Mouse (Mus musculus): ENCODE data around the gene Irf7. TPM values are rescaled to one million over a fixed set of nuclear protein-coding genes. Genes with fewer than 3 reads are reported as not detected.
A peak's percentile ranks its signal among the peaks of the same experiment; 100 is the strongest.

Irf7 gene
- polyA plus RNA-seq, 2 experiments = 2.1 to 3.2 TPM

GRCm38 (mm10) chr7:141227796-141228195 is 38.5 kb downstream of the Irf7 start:
- no peaks in the 10 kb centered on the region for H3K9me3 ChIP-seq (ENCODE audit: control insufficient read depth, low read length)
- WGBS = 79% methylated on average over 4 of the region's 4 CpGs
- DNase-seq (ENCODE audit: low spot score) = no peak
- peaks cover 8% of the 10 kb centered on the region for H3K4me1 ChIP-seq (ENCODE audit: control insufficient read depth, insufficient read depth, low read length)
- ATAC-seq (ENCODE audit: low FRiP score, low read depth) = no peak
- peak overlapping the region; percentile 97 for H3K4me3 ChIP-seq (replicated peaks; ENCODE audit: low read length)
- H3K27ac ChIP-seq (replicated peaks; ENCODE audit: low read depth, low read length) = no peak overlapping the region
- peak overlapping the region; percentile 88 for H3K4me2 ChIP-seq (replicated peaks; ENCODE audit: low read depth, low read length, severe bottlenecking)
- no peaks in the 10 kb centered on the region for H3K27me3 ChIP-seq (ENCODE audit: control insufficient read depth, insufficient read depth, low read length)
- TF ChIP-seq POLR2A (IDR thresholded peaks at IDR 0.05; ENCODE audit: borderline replicate concordance, extremely low read depth, insufficient read depth, insufficient read length) = no peak
- no peak overlapping the region for H3K9ac ChIP-seq (ENCODE audit: low read depth, low read length, severe bottlenecking)
- H3K36me3 ChIP-seq (ENCODE audit: control insufficient read depth, insufficient read depth, low read length) = peaks cover 24% of the 10 kb centered on the region

- no peak overlapping the region for H3K9ac ChIP-seq (ENCODE audit: low read depth, low read length, severe bottlenecking)
- WGBS = 79% methylated on average over 6 of the region's 6 CpGs
These were observed 39.7 kb downstream of the Irf7 start for GRCm38 (mm10) chr7:141226535-141226934.

GRCm38 (mm10) chr7:141222696-141223215 is 43.5 kb downstream of the Irf7 start:
- Histone ChIP-seq H3K4me2 (replicated peaks; ENCODE audit: low read depth, low read length, severe bottlenecking) (peak overlapping the region; percentile 55), H3K4me3 (replicated peaks; ENCODE audit: low read length) (no peak overlapping the region), H3K9ac (ENCODE audit: low read depth, low read length, severe bottlenecking) (no peak overlapping the region), H3K36me3 (ENCODE audit: control insufficient read depth, insufficient read depth, low read length) (peaks cover 16% of the 10 kb centered on the region), H3K4me1 (ENCODE audit: control insufficient read depth, insufficient read depth, low read length) (peaks cover 18% of the 10 kb centered on the region), H3K27me3 (ENCODE audit: control insufficient read depth, insufficient read depth, low read length) (no peaks in the 10 kb centered on the region), H3K9me3 (ENCODE audit: control insufficient read depth, low read length) (no peaks in the 10 kb centered on the region), H3K27ac (replicated peaks; ENCODE audit: low read depth, low read length) (peak overlapping the region; percentile 84)
- 81% methylated on average over 4 of the region's 4 CpGs for WGBS
- TF ChIP-seq POLR2A (IDR thresholded peaks at IDR 0.05; ENCODE audit: borderline replicate concordance, extremely low read depth, insufficient read depth, insufficient read length) = no peak
- no peak for DNase-seq (ENCODE audit: low spot score)
- ATAC-seq (ENCODE audit: low FRiP score, low read depth) = no peak

More at GRCm38 (mm10) chr7:141226535-141226934, 39.7 kb downstream of the Irf7 start:
- TF ChIP-seq POLR2A (IDR thresholded peaks at IDR 0.05; ENCODE audit: borderline replicate concordance, extremely low read depth, insufficient read depth, insufficient read length) = no peak
- Histone ChIP-seq H3K4me2 (replicated peaks; ENCODE audit: low read depth, low read length, severe bottlenecking) (no peak overlapping the region), H3K36me3 (ENCODE audit: control insufficient read depth, insufficient read depth, low read length) (peaks cover 11% of the 10 kb centered on the region), H3K9me3 (ENCODE audit: control insufficient read depth, low read length) (no peaks in the 10 kb centered on the region), H3K27ac (replicated peaks; ENCODE audit: low read depth, low read length) (no peak overlapping the region), H3K4me1 (ENCODE audit: control insufficient read depth, insufficient read depth, low read length) (peaks cover 17% of the 10 kb centered on the region), H3K27me3 (ENCODE audit: control insufficient read depth, insufficient read depth, low read length) (no peaks in the 10 kb centered on the region), H3K4me3 (replicated peaks; ENCODE audit: low read length) (no peak overlapping the region)
- ATAC-seq (ENCODE audit: low FRiP score, low read depth) (no peak), DNase-seq (ENCODE audit: low spot score) (no peak)

- WGBS = 4% methylated on average over 8 of the region's 8 CpGs
- peak overlapping the region; percentile 31; the same call in 1 of the 2 replicates for H3K9ac ChIP-seq (ENCODE audit: low read depth, low read length, severe bottlenecking)
- H3K4me1 ChIP-seq (ENCODE audit: control insufficient read depth, insufficient read depth, low read length) = peaks cover 18% of the 10 kb centered on the region
- H3K27me3 ChIP-seq (ENCODE audit: control insufficient read depth, insufficient read depth, low read length) = no peaks in the 10 kb centered on the region
- ATAC-seq (ENCODE audit: low FRiP score, low read depth) (no peak), DNase-seq (ENCODE audit: low spot score) (no peak)
- TF ChIP-seq POLR2A (IDR thresholded peaks at IDR 0.05; ENCODE audit: borderline replicate concordance, extremely low read depth, insufficient read depth, insufficient read length) = 0 out of 2 replicates have a peak, but pooled peaks have one; percentile 2
- H3K4me3 ChIP-seq (replicated peaks; ENCODE audit: low read length) = peak overlapping the region; percentile 65
- H3K9me3 ChIP-seq (ENCODE audit: control insufficient read depth, low read length) = no peaks in the 10 kb centered on the region
- H3K4me2 ChIP-seq (replicated peaks; ENCODE audit: low read depth, low read length, severe bottlenecking) = peak overlapping the region; percentile 55
- H3K27ac ChIP-seq (replicated peaks; ENCODE audit: low read depth, low read length) = peak overlapping the region; percentile 84
- H3K36me3 ChIP-seq (ENCODE audit: control insufficient read depth, insufficient read depth, low read length) = peaks cover 22% of the 10 kb centered on the region
These were observed 44.2 kb downstream of the Irf7 start for GRCm38 (mm10) chr7:141222126-141222467.

GRCm38 (mm10) chr7:141221249-141222125 is 44.8 kb downstream of the Irf7 start:
- Histone ChIP-seq H3K9me3 (ENCODE audit: control insufficient read depth, low read length) (no peaks in the 10 kb centered on the region), H3K36me3 (ENCODE audit: control insufficient read depth, insufficient read depth, low read length) (peaks cover 22% of the 10 kb centered on the region), H3K4me1 (ENCODE audit: control insufficient read depth, insufficient read depth, low read length) (peaks cover 21% of the 10 kb centered on the region), H3K9ac (ENCODE audit: low read depth, low read length, severe bottlenecking) (peak overlapping the region; percentile 63), H3K4me3 (replicated peaks; ENCODE audit: low read length) (peak overlapping the region; percentile 65), H3K27ac (replicated peaks; ENCODE audit: low read depth, low read length) (peak overlapping the region; percentile 84), H3K4me2 (replicated peaks; ENCODE audit: low read depth, low read length, severe bottlenecking) (peak overlapping the region; percentile 77), H3K27me3 (ENCODE audit: control insufficient read depth, insufficient read depth, low read length) (no peaks in the 10 kb centered on the region)
- 4% methylated on average over 35 of the region's 44 CpGs for WGBS
- ATAC-seq (ENCODE audit: low FRiP score, low read depth) = peak; percentile 97
- TF ChIP-seq POLR2A (IDR thresholded peaks at IDR 0.05; ENCODE audit: borderline replicate concordance, extremely low read depth, insufficient read depth, insufficient read length) = peak; percentile 42; the same call in 1 of the 2 replicates
- peak; percentile 98 for DNase-seq (ENCODE audit: low spot score)

All from limb, embryonic 14.5 days (tissue).